Mouse (Mus musculus): ENCODE results near the gene Txlna. TPM values are rescaled to one million over a fixed set of nuclear protein-coding genes. Genes with fewer than 3 reads are reported as not detected.
A peak's percentile ranks its signal among the peaks of the same experiment; 100 is the strongest.

Txlna gene
- polyA plus RNA-seq, 1 experiment from 2014 or later = 39.7 TPM

- Histone ChIP-seq H3K36me3 (ENCODE audit: control insufficient read depth, insufficient read depth, low read length) (no peaks in the 10 kb centered on the region), H3K9ac (ENCODE audit: low read depth, low read length) (peak overlapping the region; percentile 5), H3K27me3 (replicated peaks; ENCODE audit: control insufficient read depth, insufficient read depth, low read length) (no peaks in the 10 kb centered on the region), H3K4me1 (ENCODE audit: control insufficient read depth, insufficient read depth, low read depth, low read length) (peaks cover 45% of the 10 kb centered on the region), H3K4me3 (ENCODE audit: low read length) (no peak overlapping the region), H3K27ac (ENCODE audit: low read depth, low read length) (no peak overlapping the region), H3K4me2 (ENCODE audit: low read length) (peak overlapping the region; percentile 1; the same call in 1 of the 2 replicates), H3K9me3 (ENCODE audit: control insufficient read depth, low read length) (no peaks in the 10 kb centered on the region)
- no peak for ATAC-seq
- 88% methylated on average over 8 of the region's 8 CpGs for WGBS
These were observed 19.5 kb downstream of the Txlna start for GRCm38 (mm10) chr4:129621283-129621841.

GRCm38 (mm10) chr4:129620419-129621282 is 20.2 kb downstream of the Txlna start:
- H3K4me2 ChIP-seq (ENCODE audit: low read length) = 0 out of 2 replicates have a peak overlapping the region, but pooled peaks have one; percentile 1
- H3K9me3 ChIP-seq (ENCODE audit: control insufficient read depth, low read length) = no peaks in the 10 kb centered on the region
- peak overlapping the region; percentile 5 for H3K9ac ChIP-seq (ENCODE audit: low read depth, low read length)
- H3K27me3 ChIP-seq (replicated peaks; ENCODE audit: control insufficient read depth, insufficient read depth, low read length) = no peaks in the 10 kb centered on the region
- 0 out of 2 replicates have a peak overlapping the region, but pooled peaks have one; percentile 48 for H3K27ac ChIP-seq (ENCODE audit: low read depth, low read length)
- H3K4me1 ChIP-seq (ENCODE audit: control insufficient read depth, insufficient read depth, low read depth, low read length) = peaks cover 44% of the 10 kb centered on the region
- 90% methylated on average over 11 of the region's 11 CpGs for WGBS
- ATAC-seq = no peak
- H3K36me3 ChIP-seq (ENCODE audit: control insufficient read depth, insufficient read depth, low read length) = peaks cover 4% of the 10 kb centered on the region; the same call in 1 of the 2 replicates
- no peak overlapping the region for H3K4me3 ChIP-seq (ENCODE audit: low read length)

- Histone ChIP-seq H3K27me3 (replicated peaks; ENCODE audit: control insufficient read depth, insufficient read depth, low read length) (no peaks in the 10 kb centered on the region), H3K4me2 (ENCODE audit: low read length) (peak within 1 kb of the TSS; percentile 69), H3K36me3 (ENCODE audit: control insufficient read depth, insufficient read depth, low read length) (peaks cover 4% of the 10 kb centered on the region; the same call in 1 of the 2 replicates), H3K27ac (ENCODE audit: low read depth, low read length) (peak within 1 kb of the TSS; percentile 83), H3K9ac (ENCODE audit: low read depth, low read length) (peak within 1 kb of the TSS; percentile 77), H3K4me3 (ENCODE audit: low read length) (peak within 1 kb of the TSS; percentile 50), H3K9me3 (ENCODE audit: control insufficient read depth, low read length) (no peaks in the 10 kb centered on the region), H3K4me1 (ENCODE audit: control insufficient read depth, insufficient read depth, low read depth, low read length) (peaks cover 31% of the 10 kb centered on the region)
- ATAC-seq = peak; percentile 92
- WGBS = 5% methylated on average over 43 of the region's 44 CpGs
These were observed 21.8 kb downstream of the Txlna start, which contains the start of gene Iqcc for GRCm38 (mm10) chr4:129618786-129619691. Iqcc (minus strand) TSS chr4:129619099.

GRCm38 (mm10) chr4:129618031-129618430 is 22.8 kb downstream of the Txlna start:
- H3K27ac ChIP-seq (ENCODE audit: low read depth, low read length) = peak overlapping the region; percentile 83
- no peaks in the 10 kb centered on the region for H3K9me3 ChIP-seq (ENCODE audit: control insufficient read depth, low read length)
- peak overlapping the region; percentile 50 for H3K4me3 ChIP-seq (ENCODE audit: low read length)
- WGBS = 94% methylated on average over 5 of the region's 5 CpGs
- H3K4me2 ChIP-seq (ENCODE audit: low read length) = peak overlapping the region; percentile 69
- peaks cover 4% of the 10 kb centered on the region; the same call in 1 of the 2 replicates for H3K36me3 ChIP-seq (ENCODE audit: control insufficient read depth, insufficient read depth, low read length)
- peak overlapping the region; percentile 77 for H3K9ac ChIP-seq (ENCODE audit: low read depth, low read length)
- H3K27me3 ChIP-seq (replicated peaks; ENCODE audit: control insufficient read depth, insufficient read depth, low read length) = no peaks in the 10 kb centered on the region
- peaks cover 30% of the 10 kb centered on the region for H3K4me1 ChIP-seq (ENCODE audit: control insufficient read depth, insufficient read depth, low read depth, low read length)
- ATAC-seq = no peak

GRCm38 (mm10) chr4:129617121-129617641 is 23.7 kb downstream of the Txlna start:
- ATAC-seq = no peak
- Histone ChIP-seq H3K9me3 (ENCODE audit: control insufficient read depth, low read length) (no peaks in the 10 kb centered on the region), H3K4me1 (ENCODE audit: control insufficient read depth, insufficient read depth, low read depth, low read length) (peaks cover 21% of the 10 kb centered on the region), H3K4me2 (ENCODE audit: low read length) (no peak overlapping the region), H3K36me3 (ENCODE audit: control insufficient read depth, insufficient read depth, low read length) (peaks cover 4% of the 10 kb centered on the region; the same call in 1 of the 2 replicates), H3K9ac (ENCODE audit: low read depth, low read length) (no peak overlapping the region), H3K27me3 (replicated peaks; ENCODE audit: control insufficient read depth, insufficient read depth, low read length) (no peaks in the 10 kb centered on the region), H3K4me3 (ENCODE audit: low read length) (no peak overlapping the region), H3K27ac (ENCODE audit: low read depth, low read length) (no peak overlapping the region)
- 97% methylated on average over 7 of the region's 7 CpGs for WGBS

GRCm38 (mm10) chr4:129616631-129617030 is 24.2 kb downstream of the Txlna start:
- Histone ChIP-seq H3K4me2 (ENCODE audit: low read length) (no peak overlapping the region), H3K27ac (ENCODE audit: low read depth, low read length) (no peak overlapping the region), H3K4me3 (ENCODE audit: low read length) (no peak overlapping the region), H3K9ac (ENCODE audit: low read depth, low read length) (no peak overlapping the region), H3K27me3 (replicated peaks; ENCODE audit: control insufficient read depth, insufficient read depth, low read length) (no peaks in the 10 kb centered on the region), H3K9me3 (ENCODE audit: control insufficient read depth, low read length) (no peaks in the 10 kb centered on the region), H3K4me1 (ENCODE audit: control insufficient read depth, insufficient read depth, low read depth, low read length) (peaks cover 16% of the 10 kb centered on the region), H3K36me3 (ENCODE audit: control insufficient read depth, insufficient read depth, low read length) (peaks cover 4% of the 10 kb centered on the region; the same call in 1 of the 2 replicates)
- no peak for ATAC-seq
- 93% methylated on average over 3 of the region's 3 CpGs for WGBS

- Histone ChIP-seq H3K4me2 (ENCODE audit: low read length) (no peak overlapping the region), H3K9me3 (ENCODE audit: control insufficient read depth, low read length) (no peaks in the 10 kb centered on the region), H3K27ac (ENCODE audit: low read depth, low read length) (no peak overlapping the region), H3K4me3 (ENCODE audit: low read length) (no peak overlapping the region), H3K4me1 (ENCODE audit: control insufficient read depth, insufficient read depth, low read depth, low read length) (peaks cover 8% of the 10 kb centered on the region), H3K9ac (ENCODE audit: low read depth, low read length) (no peak overlapping the region), H3K27me3 (replicated peaks; ENCODE audit: control insufficient read depth, insufficient read depth, low read length) (no peaks in the 10 kb centered on the region), H3K36me3 (ENCODE audit: control insufficient read depth, insufficient read depth, low read length) (peaks cover 4% of the 10 kb centered on the region; the same call in 1 of the 2 replicates)
- no peak for ATAC-seq
- WGBS = 82% methylated on average over 9 of the region's 9 CpGs
These were observed 25.0 kb downstream of the Txlna start for GRCm38 (mm10) chr4:129615801-129616290.

GRCm38 (mm10) chr4:129614093-129614492 is 26.8 kb downstream of the Txlna start, which contains the start of gene Dcdc2b:
Dcdc2b (minus strand) TSS chr4:129614257.
- Histone ChIP-seq H3K4me3 (ENCODE audit: low read length) (no peak within 1 kb of the TSS), H3K9ac (ENCODE audit: low read depth, low read length) (no peak within 1 kb of the TSS), H3K36me3 (ENCODE audit: control insufficient read depth, insufficient read depth, low read length) (peaks cover 4% of the 10 kb centered on the region; the same call in 1 of the 2 replicates), H3K4me1 (ENCODE audit: control insufficient read depth, insufficient read depth, low read depth, low read length) (peaks cover 6% of the 10 kb centered on the region), H3K27ac (ENCODE audit: low read depth, low read length) (0 out of 2 replicates have a peak within 1 kb of the TSS, but pooled peaks have one; percentile 29), H3K9me3 (ENCODE audit: control insufficient read depth, low read length) (no peaks in the 10 kb centered on the region), H3K27me3 (replicated peaks; ENCODE audit: control insufficient read depth, insufficient read depth, low read length) (no peaks in the 10 kb centered on the region), H3K4me2 (ENCODE audit: low read length) (no peak within 1 kb of the TSS)
- no peak for ATAC-seq
- 59% methylated on average over 6 of the region's 6 CpGs for WGBS
